Mouse (Mus musculus): ENCODE measurements around the gene Hgd.

- TF ChIP-seq CTCF (IDR thresholded peaks at IDR 0.05) (no peak), EP300 (IDR thresholded peaks at IDR 0.05) (no peak)
Observed at GRCm38 (mm10) chr16:37677586-37677985, 97.6 kb downstream of the Hgd start.
